Mouse (Mus musculus): ENCODE measurements around the gene Ckm.

GRCm38 (mm10) chr7:19373367-19373766 lies 31.2 kb upstream of the Ckm start:
- TF ChIP-seq GATA1 (IDR thresholded peaks at IDR 0.05; ENCODE audit: borderline replicate concordance, low read length) (no peak), FLI1 (IDR thresholded peaks at IDR 0.05; ENCODE audit: low read length) (no peak)

Measured in megakaryocyte, embryonic 14.5 days (primary cell).